Mouse (Mus musculus) left cerebral cortex, adult 18-20 months (tissue): ENCODE results near the gene Naa35. TPM values are rescaled to one million over a fixed set of nuclear protein-coding genes. Genes with fewer than 3 reads are reported as not detected.
A peak's percentile ranks its signal among the peaks of the same experiment; 100 is the strongest.

Source experiments
- DNase-seq, 2 experiments: peaks; one replicate each; pipeline ENCODE4 v3.0.0; 2021 to 2022; ENCODE audit warnings: low spot score in 2 of 2, mixed read lengths in 1 of 2
- total RNA-seq, 2 experiments: library from RNA; stranded (reverse); gene quantifications; 2 replicates each; pipeline ENCODE4 v1.2.3; 2021

The Naa35 gene
- total RNA-seq, 2 experiments from 2014 or later = 88.5 to 107 TPM

GRCm38 (mm10) chr13:59668501-59669093, 83.5 kb downstream of the Naa35 start:
- DNase-seq = no peak

- peak; percentile 48 to 65 for DNase-seq
These were observed 84.9 kb downstream of the Naa35 start for GRCm38 (mm10) chr13:59669946-59670345.

GRCm38 (mm10) chr13:59671521-59671920, 86.5 kb downstream of the Naa35 start:
- DNase-seq = no peak

- DNase-seq = no peak
These were observed 87.2 kb downstream of the Naa35 start for GRCm38 (mm10) chr13:59672248-59672647.

GRCm38 (mm10) chr13:59673597-59673996, 88.5 kb downstream of the Naa35 start:
- DNase-seq = no peak

GRCm38 (mm10) chr13:59674215-59674614, 89.2 kb downstream of the Naa35 start:
- DNase-seq = no peak

GRCm38 (mm10) chr13:59674761-59675150, 89.7 kb downstream of the Naa35 start:
- no peak for DNase-seq

- peak; percentile 28 to 54 for DNase-seq
These were observed 90.3 kb downstream of the Naa35 start, which contains the start of gene Golm1 for GRCm38 (mm10) chr13:59675151-59676011. Gene Golm1, minus strand, starts transcription at chr13:59675811.

- no peak for DNase-seq
These were observed 91.5 kb downstream of the Naa35 start for GRCm38 (mm10) chr13:59676316-59677229.

- DNase-seq = no peak
These were observed 94.2 kb downstream of the Naa35 start for GRCm38 (mm10) chr13:59679306-59679705.

- no peak for DNase-seq
These were observed 94.8 kb downstream of the Naa35 start for GRCm38 (mm10) chr13:59679908-59680307.

GRCm38 (mm10) chr13:59682629-59683028, 97.6 kb downstream of the Naa35 start:
- DNase-seq = no peak

- no peak for DNase-seq
These were observed 100.2 kb downstream of the Naa35 start for GRCm38 (mm10) chr13:59685236-59685635.

Other genes with a start within 250 kb of the Naa35 start
- 100 to 1,000 TPM; 324 to 356 TPM for gene Agtpbp1, start within 50 bp of the Naa35 start, total RNA-seq
- 10 to 100 TPM; 16.4 to 17.8 TPM for gene Golm1, start 90.6 kb downstream of the Naa35 start, total RNA-seq
- not detected for gene 4921517D22Rik, start 108.8 kb downstream of the Naa35 start, total RNA-seq
- under 1 TPM in 1 of 2 experiments, not detected in 1; 0.16 TPM for gene Spata31d1a, start 125.1 kb downstream of the Naa35 start, total RNA-seq
- gene Spata31d1b, start 127.0 kb downstream of the Naa35 start, total RNA-seq = under 1 TPM in 1 of 2 experiments, not detected in 1; 0.09 TPM
- gene Spata31d1d, start 146.5 kb downstream of the Naa35 start, total RNA-seq = not detected
- 1 to 10 TPM; 1.6 to 2.7 TPM for gene 1700014D04Rik, start 161.5 kb downstream of the Naa35 start, total RNA-seq
- 100 to 1,000 TPM; 155 to 161 TPM for gene Isca1, start 184.6 kb downstream of the Naa35 start, total RNA-seq
- not detected for gene Gm49354, start 197.0 kb downstream of the Naa35 start, total RNA-seq
- gene Tut7, start 237.9 kb downstream of the Naa35 start, total RNA-seq = 10 to 100 TPM; 53.5 to 60.4 TPM